Mouse (Mus musculus): ENCODE data around the gene Hoxa7. TPM values are rescaled to one million over a fixed set of nuclear protein-coding genes. Genes with fewer than 3 reads are reported as not detected.

The Hoxa7 gene
- polyA plus RNA-seq, 1 experiment: 1.4 TPM

DNA sequence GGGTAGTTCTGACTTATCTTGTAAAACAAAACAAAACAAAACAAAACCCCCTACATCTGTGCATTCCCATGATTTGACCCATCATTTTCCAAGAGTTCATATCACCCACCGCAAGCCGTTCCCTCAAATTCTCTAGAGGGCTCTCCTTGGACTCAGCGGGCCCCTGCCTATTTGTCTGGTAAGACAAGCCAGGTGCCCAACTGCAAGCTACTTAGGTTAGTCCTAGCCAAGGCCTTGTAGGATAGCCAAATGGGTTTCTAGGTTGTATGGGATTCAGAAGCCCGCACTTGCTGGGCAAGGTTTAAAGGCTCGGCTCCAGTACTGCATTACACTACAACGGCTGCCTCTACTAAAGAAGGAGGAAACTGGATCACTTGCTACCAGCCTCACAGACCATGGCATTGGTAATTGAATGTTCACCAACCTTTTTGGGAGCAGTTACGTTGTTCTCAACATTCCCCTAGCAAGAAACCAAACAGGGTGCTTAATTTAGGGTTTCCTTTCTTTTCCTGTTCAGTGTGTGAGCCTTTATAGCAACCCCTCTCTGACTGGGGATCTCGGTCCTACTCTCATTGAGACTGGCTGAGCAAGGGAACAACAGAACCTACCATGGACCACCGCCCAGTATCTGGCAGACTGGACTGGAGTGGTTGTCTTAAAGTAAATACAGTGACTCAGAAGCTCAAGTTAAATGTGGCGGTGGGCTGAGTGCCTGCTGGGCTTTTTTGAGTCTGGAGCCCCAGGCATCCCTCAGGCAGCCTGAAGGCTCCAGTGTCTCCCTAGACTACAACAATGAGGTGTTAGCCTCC lies 15.9 kb upstream of the Hoxa7 start:
- TF ChIP-seq POLR2A (IDR thresholded peaks at IDR 0.05; ENCODE audit: insufficient read depth, low read length) (no peak), EP300 (IDR thresholded peaks at IDR 0.05; ENCODE audit: insufficient read depth, low read depth, low read length) (no peak), CTCF (IDR thresholded peaks at IDR 0.05; ENCODE audit: low read depth, low read length) (no peak)
- H3K9me3 ChIP-seq (replicated peaks; ENCODE audit: control insufficient read depth, insufficient read depth, low read length, poor library complexity, severe bottlenecking): no peaks in the 10 kb centered on the region
- peaks cover 65% of the 10 kb centered on the region for H3K27me3 ChIP-seq (ENCODE audit: control insufficient read depth, insufficient read depth, low read length, poor library complexity, severe bottlenecking)
- H3K4me1 ChIP-seq (ENCODE audit: control insufficient read depth, insufficient read depth, low read length): no peaks in the 10 kb centered on the region
- no peak overlapping the region for H3K4me3 ChIP-seq (ENCODE audit: low read depth, low read length)
- H3K36me3 ChIP-seq (ENCODE audit: control insufficient read depth, insufficient read depth, low read length, poor library complexity, severe bottlenecking): no peaks in the 10 kb centered on the region
- no peak overlapping the region for H3K9ac ChIP-seq (ENCODE audit: low read depth, poor library complexity, severe bottlenecking)
- no peak overlapping the region for H3K27ac ChIP-seq (ENCODE audit: insufficient read depth, low read length)

DNA sequence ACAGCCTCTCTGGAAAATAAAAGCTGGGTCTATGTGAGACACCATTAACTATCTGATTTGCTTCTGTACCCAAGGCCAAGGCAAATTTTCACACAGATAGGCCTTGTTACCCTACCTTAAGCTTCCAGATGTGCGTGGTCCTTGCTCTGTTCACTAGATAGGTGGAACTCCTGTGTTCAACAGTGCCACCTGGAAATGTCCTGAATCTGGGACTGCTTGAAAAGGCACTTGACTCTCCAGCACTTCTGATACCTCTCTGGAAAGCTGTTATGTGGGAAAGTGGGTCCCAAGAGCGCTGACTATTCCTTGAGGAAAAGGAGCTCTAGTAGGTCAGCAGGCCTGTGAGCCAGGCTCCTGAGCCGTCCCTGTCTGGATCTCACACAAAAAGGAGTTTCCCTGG lies 15.2 kb upstream of the Hoxa7 start:
- Histone ChIP-seq H3K36me3 (ENCODE audit: control insufficient read depth, insufficient read depth, low read length, poor library complexity, severe bottlenecking) (no peaks in the 10 kb centered on the region), H3K27me3 (ENCODE audit: control insufficient read depth, insufficient read depth, low read length, poor library complexity, severe bottlenecking) (peaks cover 66% of the 10 kb centered on the region), H3K27ac (ENCODE audit: insufficient read depth, low read length) (no peak overlapping the region), H3K4me3 (ENCODE audit: low read depth, low read length) (no peak overlapping the region), H3K9me3 (replicated peaks; ENCODE audit: control insufficient read depth, insufficient read depth, low read length, poor library complexity, severe bottlenecking) (no peaks in the 10 kb centered on the region), H3K4me1 (ENCODE audit: control insufficient read depth, insufficient read depth, low read length) (no peaks in the 10 kb centered on the region), H3K9ac (ENCODE audit: low read depth, poor library complexity, severe bottlenecking) (no peak overlapping the region)
- no peak for TF ChIP-seq EP300 (IDR thresholded peaks at IDR 0.05; ENCODE audit: insufficient read depth, low read depth, low read length)
- no peak for TF ChIP-seq CTCF (IDR thresholded peaks at IDR 0.05; ENCODE audit: low read depth, low read length)
- TF ChIP-seq POLR2A (IDR thresholded peaks at IDR 0.05; ENCODE audit: insufficient read depth, low read length): no peak

DNA sequence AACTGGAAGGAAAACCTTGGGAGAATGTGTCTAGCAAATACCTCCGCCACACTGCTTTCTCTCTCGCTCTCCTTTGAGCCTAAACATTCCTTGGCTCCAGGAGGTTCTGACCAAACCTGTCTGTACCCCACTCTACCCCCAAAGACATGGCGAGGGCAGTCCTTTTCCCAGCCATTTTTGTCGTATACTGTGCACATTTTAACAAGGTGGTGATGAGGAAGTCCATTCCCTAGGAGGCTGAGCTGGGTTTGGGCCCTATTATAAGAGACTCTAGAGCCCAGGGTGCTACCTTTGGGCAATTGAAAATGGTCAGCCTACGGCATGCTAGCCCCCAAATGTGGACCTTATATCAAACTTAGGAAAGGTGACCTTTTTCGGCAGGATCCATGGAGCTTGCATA lies 14.2 kb upstream of the Hoxa7 start:
- Histone ChIP-seq H3K9ac (ENCODE audit: low read depth, poor library complexity, severe bottlenecking) (no peak overlapping the region), H3K4me1 (ENCODE audit: control insufficient read depth, insufficient read depth, low read length) (no peaks in the 10 kb centered on the region), H3K36me3 (ENCODE audit: control insufficient read depth, insufficient read depth, low read length, poor library complexity, severe bottlenecking) (no peaks in the 10 kb centered on the region), H3K27ac (ENCODE audit: insufficient read depth, low read length) (no peak overlapping the region), H3K9me3 (replicated peaks; ENCODE audit: control insufficient read depth, insufficient read depth, low read length, poor library complexity, severe bottlenecking) (no peaks in the 10 kb centered on the region), H3K27me3 (ENCODE audit: control insufficient read depth, insufficient read depth, low read length, poor library complexity, severe bottlenecking) (peaks cover 64% of the 10 kb centered on the region), H3K4me3 (ENCODE audit: low read depth, low read length) (no peak overlapping the region)
- TF ChIP-seq POLR2A (IDR thresholded peaks at IDR 0.05; ENCODE audit: insufficient read depth, low read length) (no peak), CTCF (IDR thresholded peaks at IDR 0.05; ENCODE audit: low read depth, low read length) (no peak), EP300 (IDR thresholded peaks at IDR 0.05; ENCODE audit: insufficient read depth, low read depth, low read length) (no peak)

DNA sequence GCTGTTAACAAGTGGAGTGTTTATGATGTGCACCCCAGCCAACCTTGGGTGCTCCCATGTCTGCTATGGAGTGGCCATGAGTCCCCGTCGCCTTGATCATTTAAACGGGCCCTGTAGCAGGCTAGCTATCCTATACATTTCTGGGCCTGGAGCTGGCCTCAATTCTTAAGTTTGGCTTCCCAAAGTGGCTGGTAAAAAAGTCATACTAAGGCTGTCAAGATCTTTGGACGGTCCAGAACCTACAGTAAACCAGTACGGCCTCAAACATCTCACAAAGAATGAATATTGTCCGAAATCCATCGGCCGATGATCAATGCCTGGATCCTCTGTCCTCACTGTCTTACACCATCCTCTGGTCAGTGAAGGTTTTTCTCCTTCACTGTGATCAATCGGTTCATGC lies 13.6 kb upstream of the Hoxa7 start:
- no peak overlapping the region for H3K27ac ChIP-seq (ENCODE audit: insufficient read depth, low read length)
- no peaks in the 10 kb centered on the region for H3K36me3 ChIP-seq (ENCODE audit: control insufficient read depth, insufficient read depth, low read length, poor library complexity, severe bottlenecking)

DNA sequence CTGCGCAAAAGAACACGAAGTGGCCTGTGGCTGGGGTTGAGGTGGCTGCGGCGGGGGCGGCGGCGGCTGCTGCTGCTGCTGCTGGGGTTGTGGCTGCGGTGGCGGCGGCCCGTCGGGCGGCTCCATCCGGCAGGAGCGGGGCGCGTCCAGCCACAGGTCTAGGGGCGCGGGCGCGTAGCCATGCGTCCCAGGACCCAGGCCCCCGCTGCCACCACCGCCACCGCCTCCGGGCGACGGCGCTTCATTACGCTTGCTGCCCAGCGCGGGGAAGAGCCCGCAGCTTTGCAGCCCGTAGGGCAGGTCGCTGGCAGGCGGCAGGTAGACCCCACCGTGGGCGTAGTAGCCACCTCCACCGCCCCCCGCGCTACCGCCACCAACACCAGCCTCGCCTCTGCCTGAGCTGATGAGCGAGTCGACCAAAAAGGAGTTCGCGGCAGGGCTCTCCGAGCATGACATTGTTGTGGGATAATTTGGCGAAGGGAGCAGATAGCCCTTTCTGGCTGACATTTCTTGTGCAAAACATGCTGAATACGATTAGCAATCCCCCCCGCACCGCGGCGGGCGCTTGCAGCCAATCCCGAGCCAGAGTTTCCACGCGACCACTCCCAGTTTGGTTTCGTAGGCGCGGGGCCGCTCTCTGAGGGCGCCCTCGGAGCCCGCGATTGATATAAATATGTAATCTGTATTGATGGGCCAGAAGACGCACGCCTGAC lies 12.9 kb upstream of the Hoxa7 start:
- Histone ChIP-seq H3K36me3 (ENCODE audit: control insufficient read depth, insufficient read depth, low read length, poor library complexity, severe bottlenecking) (no peaks in the 10 kb centered on the region), H3K27ac (ENCODE audit: insufficient read depth, low read length) (no peak overlapping the region), H3K9me3 (replicated peaks; ENCODE audit: control insufficient read depth, insufficient read depth, low read length, poor library complexity, severe bottlenecking) (no peaks in the 10 kb centered on the region), H3K4me1 (ENCODE audit: control insufficient read depth, insufficient read depth, low read length) (no peaks in the 10 kb centered on the region), H3K27me3 (ENCODE audit: control insufficient read depth, insufficient read depth, low read length, poor library complexity, severe bottlenecking) (peaks cover 68% of the 10 kb centered on the region), H3K9ac (ENCODE audit: low read depth, poor library complexity, severe bottlenecking) (peak overlapping the region; percentile 8; the same call in 1 of the 2 replicates), H3K4me3 (ENCODE audit: low read depth, low read length) (peak overlapping the region; percentile 12)
- TF ChIP-seq CTCF (IDR thresholded peaks at IDR 0.05; ENCODE audit: low read depth, low read length): no peak
- TF ChIP-seq POLR2A (IDR thresholded peaks at IDR 0.05; ENCODE audit: insufficient read depth, low read length): no peak
- TF ChIP-seq EP300 (IDR thresholded peaks at IDR 0.05; ENCODE audit: insufficient read depth, low read depth, low read length): no peak

More for the DNA sequence above, 13.6 kb upstream of the Hoxa7 start:
- Histone ChIP-seq H3K4me3 (ENCODE audit: low read depth, low read length) (no peak overlapping the region), H3K9me3 (replicated peaks; ENCODE audit: control insufficient read depth, insufficient read depth, low read length, poor library complexity, severe bottlenecking) (no peaks in the 10 kb centered on the region), H3K27me3 (ENCODE audit: control insufficient read depth, insufficient read depth, low read length, poor library complexity, severe bottlenecking) (peaks cover 69% of the 10 kb centered on the region), H3K9ac (ENCODE audit: low read depth, poor library complexity, severe bottlenecking) (no peak overlapping the region), H3K4me1 (ENCODE audit: control insufficient read depth, insufficient read depth, low read length) (no peaks in the 10 kb centered on the region)
- TF ChIP-seq EP300 (IDR thresholded peaks at IDR 0.05; ENCODE audit: insufficient read depth, low read depth, low read length): no peak
- no peak for TF ChIP-seq POLR2A (IDR thresholded peaks at IDR 0.05; ENCODE audit: insufficient read depth, low read length)
- no peak for TF ChIP-seq CTCF (IDR thresholded peaks at IDR 0.05; ENCODE audit: low read depth, low read length)
